Mouse (Mus musculus) urinary bladder, adult 18-20 months (tissue): ENCODE measurements around the gene Rsph1.

ENCODE experiments used
- DNase-seq, 2 experiments: peaks; one replicate each; pipeline ENCODE4 v3.0.0; 2022; ENCODE audit warnings: low spot score in 2 of 2, mixed read lengths in 2 of 2

The Rsph1 gene

GRCm38 (mm10) chr17:31303401-31303800 lies 26.2 kb upstream of the Rsph1 start:
- no peak for DNase-seq

- no peak for DNase-seq
These were observed 23.6 kb upstream of the Rsph1 start for GRCm38 (mm10) chr17:31300736-31301135.

GRCm38 (mm10) chr17:31299981-31300380 lies 22.8 kb upstream of the Rsph1 start:
- no peak for DNase-seq

GRCm38 (mm10) chr17:31298419-31299209 lies 21.4 kb upstream of the Rsph1 start:
- DNase-seq, result no peak

GRCm38 (mm10) chr17:31297521-31297939 lies 20.3 kb upstream of the Rsph1 start:
- DNase-seq, result peak in 1 of 2 experiments; percentile 65

- DNase-seq, result peak; percentile 84 to 91
These were observed 19.0 kb upstream of the Rsph1 start for GRCm38 (mm10) chr17:31295892-31296781.

- peak in 1 of 2 experiments; percentile 78 for DNase-seq
These were observed 18.2 kb upstream of the Rsph1 start for GRCm38 (mm10) chr17:31295215-31295891.

- DNase-seq, result no peak
These were observed 17.4 kb upstream of the Rsph1 start for GRCm38 (mm10) chr17:31294363-31295214.

GRCm38 (mm10) chr17:31290859-31291258 lies 13.7 kb upstream of the Rsph1 start:
- DNase-seq, result no peak

- DNase-seq, result no peak
These were observed 13.1 kb upstream of the Rsph1 start for GRCm38 (mm10) chr17:31290311-31290710.

GRCm38 (mm10) chr17:31288999-31289726 lies 12.0 kb upstream of the Rsph1 start:
- DNase-seq, result no peak

- no peak for DNase-seq
These were observed 10.0 kb upstream of the Rsph1 start for GRCm38 (mm10) chr17:31287216-31287615.

GRCm38 (mm10) chr17:31286492-31286891 lies 9.3 kb upstream of the Rsph1 start, which contains the start of gene Slc37a1:
Slc37a1 (plus strand) TSS chr17:31286792.
- no peak for DNase-seq

GRCm38 (mm10) chr17:31285867-31286266 lies 8.7 kb upstream of the Rsph1 start:
- DNase-seq, result no peak

GRCm38 (mm10) chr17:31282687-31283053 lies 5.5 kb upstream of the Rsph1 start:
- DNase-seq, result no peak

GRCm38 (mm10) chr17:31281830-31282686 lies 4.9 kb upstream of the Rsph1 start:
- DNase-seq, result no peak

GRCm38 (mm10) chr17:31280269-31280668 lies 3.1 kb upstream of the Rsph1 start:
- no peak for DNase-seq

- no peak for DNase-seq
These were observed 2.4 kb upstream of the Rsph1 start for GRCm38 (mm10) chr17:31279541-31279940.

- DNase-seq, result no peak
These were observed 748 bp upstream of the Rsph1 start for GRCm38 (mm10) chr17:31277931-31278330.
